Mouse (Mus musculus) lung, embryonic 15.5 days (tissue): ENCODE results near the gene Itfg2. TPM values are rescaled to one million over a fixed set of nuclear protein-coding genes. Genes with fewer than 3 reads are reported as not detected.
"Not testable (repeated sequence)": the region's sequence is repeated elsewhere in the genome, so short reads cannot be mapped to it uniquely, and the experiment has no call there.

Experiments used
- ATAC-seq: fragments of 200-750 bp; cut with Nextera tagmentation; 2 replicates; pipeline ENCODE4 v1.8.0; 2017; ENCODE audit warnings: moderate number of reproducible peaks, borderline replicate concordance; ENCODE audit not compliant: low FRiP score, low TSS enrichment; ENCODE audit errors: extremely low read depth
- H3K27ac ChIP-seq: fragments of 300-500 bp; sonication (generic); 2 replicates; pipeline ENCODE4 v1.5.1; 2015; ENCODE audit warnings: moderate library complexity, mild to moderate bottlenecking, inconsistent platforms
- H3K27me3 ChIP-seq: fragments of 300-500 bp; sonication (generic); 2 replicates; pipeline ENCODE4 v1.6.1; 2015; ENCODE audit warnings: inconsistent platforms
- H3K36me3 ChIP-seq: fragments of 300-500 bp; sonication (generic); 2 replicates; pipeline ENCODE4 v1.6.1; 2015; ENCODE audit warnings: inconsistent platforms
- H3K4me1 ChIP-seq: fragments of 300-500 bp; sonication (generic); 2 replicates; pipeline ENCODE4 v1.6.1; 2015; ENCODE audit warnings: inconsistent platforms
- H3K4me2 ChIP-seq: fragments of 300-500 bp; sonication (generic); 2 replicates; pipeline ENCODE4 v1.6.1; 2015; ENCODE audit warnings: inconsistent platforms, mild to moderate bottlenecking, moderate library complexity
- H3K4me3 ChIP-seq: fragments of 300-500 bp; sonication (generic); 2 replicates; pipeline ENCODE4 v1.5.1; 2015; ENCODE audit warnings: mild to moderate bottlenecking, inconsistent platforms
- H3K9ac ChIP-seq: fragments of 300-500 bp; sonication (generic); 2 replicates; pipeline ENCODE4 v1.6.1; 2015; ENCODE audit warnings: inconsistent platforms
- H3K9me3 ChIP-seq: fragments of 300-500 bp; sonication (generic); 2 replicates; pipeline ENCODE4 v1.6.1; 2016; ENCODE audit warnings: inconsistent platforms
- WGBS: fragments of 180-500 bp; shearing (Covaris S2); methylation state at CpG from one replicate; pipeline ENCODE4 v1.1.7; 2015; 5-methylcytosine and 5-hydroxymethylcytosine counted together
- polyA plus RNA-seq: library from polyadenylated mRNA; unstranded; fragments of >200 nt; fragmentation: Nextera tagmentation; extraction: Ambion mirVana; gene quantifications from 2 replicates; pipeline ENCODE4 v1.2.1, GENCODE M21; 2015

The Itfg2 gene
- polyA plus RNA-seq, 1 experiment from 2014 or later, result 33.7 TPM

- WGBS, result 84% methylated on average over 7 of the region's 7 CpGs
- Histone ChIP-seq H3K4me3 (no peak overlapping the region), H3K27ac (no peak overlapping the region), H3K4me2 (no peak overlapping the region), H3K36me3 (peaks cover 58% of the 10 kb centered on the region), H3K27me3 (no peaks in the 10 kb centered on the region), H3K4me1 (no peaks in the 10 kb centered on the region), H3K9me3 (no peaks in the 10 kb centered on the region), H3K9ac (no peak overlapping the region)
- no peak for ATAC-seq
Observed at GRCm38 (mm10) chr6:128408544-128409125, 16.1 kb downstream of the Itfg2 start.

- 54% methylated on average over 5 of the region's 5 CpGs for WGBS
- H3K9ac ChIP-seq, result no peak overlapping the region
Observed at GRCm38 (mm10) chr6:128404708-128405107, 20.0 kb downstream of the Itfg2 start.

DNA sequence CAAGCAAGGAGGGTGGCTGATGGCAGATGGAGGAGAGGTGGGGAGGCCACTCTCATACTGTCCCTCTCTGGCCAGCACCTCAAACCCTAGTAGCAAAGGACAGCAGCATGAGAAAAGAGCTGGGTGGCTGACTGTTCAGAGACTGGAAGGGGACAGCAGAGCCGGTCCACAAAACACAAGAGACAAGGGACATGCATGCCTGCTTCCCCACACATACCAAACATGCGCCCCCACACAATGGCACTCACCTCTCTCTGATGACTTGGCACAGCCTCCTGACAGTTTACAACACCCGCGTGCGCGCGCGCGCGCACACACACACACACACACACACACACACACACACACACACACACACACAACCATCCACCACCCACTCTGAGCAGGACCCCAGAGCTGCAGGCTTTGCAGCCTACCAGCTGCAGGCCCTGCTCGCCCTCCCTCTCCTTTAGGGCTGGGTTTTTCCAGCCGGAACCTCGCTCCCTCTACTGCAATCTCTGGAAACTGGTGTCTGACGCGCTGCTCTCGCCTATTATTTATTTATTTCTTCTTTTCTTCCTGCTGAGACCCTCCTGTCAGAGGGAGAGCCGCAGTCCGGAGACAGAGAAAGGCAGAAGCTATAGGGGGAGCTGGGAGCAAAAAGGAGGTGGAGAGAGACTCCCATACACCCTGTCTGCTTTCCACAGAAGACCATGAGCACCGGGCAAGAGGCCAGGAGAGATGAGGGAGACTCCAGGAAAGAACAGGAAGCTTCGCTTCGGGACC, 25.1 kb downstream of the Itfg2 start:
- Histone ChIP-seq H3K36me3 (no peaks in the 10 kb centered on the region), H3K4me2 (peak overlapping the region; percentile 55), H3K27ac (no peak overlapping the region), H3K4me3 (peak overlapping the region; percentile 26), H3K27me3 (no peaks in the 10 kb centered on the region), H3K4me1 (peaks cover 13% of the 10 kb centered on the region), H3K9me3 (no peaks in the 10 kb centered on the region), H3K9ac (0 out of 2 replicates have a peak overlapping the region, but pooled peaks have one; percentile 4)
- peak; percentile 77; the same call in 1 of the 2 replicates for ATAC-seq
- 38% methylated on average over 21 of the region's 21 CpGs for WGBS

More at GRCm38 (mm10) chr6:128404708-128405107, 20.0 kb downstream of the Itfg2 start:
- Histone ChIP-seq H3K27me3 (no peaks in the 10 kb centered on the region), H3K4me2 (no peak overlapping the region), H3K9me3 (no peaks in the 10 kb centered on the region), H3K4me3 (no peak overlapping the region), H3K27ac (no peak overlapping the region), H3K36me3 (peaks cover 23% of the 10 kb centered on the region; the same call in 1 of the 2 replicates), H3K4me1 (peaks cover 8% of the 10 kb centered on the region)
- no peak for ATAC-seq

- no peak for ATAC-seq
- H3K9ac ChIP-seq, result 0 out of 2 replicates have a peak within 1 kb of the TSS, but pooled peaks have one; percentile 4
- 63% methylated on average over 3 of the region's 3 CpGs for WGBS
- H3K27me3 ChIP-seq, result no peaks in the 10 kb centered on the region
- peaks cover 13% of the 10 kb centered on the region for H3K4me1 ChIP-seq
- H3K9me3 ChIP-seq, result no peaks in the 10 kb centered on the region
- H3K4me3 ChIP-seq, result peak within 1 kb of the TSS; percentile 26
- peak within 1 kb of the TSS; percentile 55 for H3K4me2 ChIP-seq
- H3K27ac ChIP-seq, result no peak within 1 kb of the TSS
- no peaks in the 10 kb centered on the region for H3K36me3 ChIP-seq
Observed at GRCm38 (mm10) chr6:128398996-128399395, 25.7 kb downstream of the Itfg2 start, which contains the start of gene Nrip2. Gene Nrip2 (plus strand): TSS chr6:128399296.

GRCm38 (mm10) chr6:128397574-128398261, 27.0 kb downstream of the Itfg2 start:
- H3K4me2 ChIP-seq, result no peak overlapping the region
- no peak overlapping the region for H3K27ac ChIP-seq
- no peaks in the 10 kb centered on the region for H3K36me3 ChIP-seq
- no peaks in the 10 kb centered on the region for H3K9me3 ChIP-seq
- no peak for ATAC-seq
- 70% methylated on average over 7 of the region's 7 CpGs for WGBS
- no peak overlapping the region for H3K9ac ChIP-seq
- no peaks in the 10 kb centered on the region for H3K27me3 ChIP-seq
- no peak overlapping the region for H3K4me3 ChIP-seq
- peaks cover 13% of the 10 kb centered on the region for H3K4me1 ChIP-seq

- no peak overlapping the region for H3K27ac ChIP-seq
- H3K27me3 ChIP-seq, result no peaks in the 10 kb centered on the region
- 33% methylated on average over 1 of the region's 1 CpGs for WGBS
- H3K9ac ChIP-seq, result no peak overlapping the region
- H3K4me3 ChIP-seq, result no peak overlapping the region
- H3K9me3 ChIP-seq, result no peaks in the 10 kb centered on the region
- no peaks in the 10 kb centered on the region for H3K4me1 ChIP-seq
- H3K4me2 ChIP-seq, result no peak overlapping the region
- no peak for ATAC-seq
- no peaks in the 10 kb centered on the region for H3K36me3 ChIP-seq
Observed at GRCm38 (mm10) chr6:128390683-128391082, 34.0 kb downstream of the Itfg2 start.

GRCm38 (mm10) chr6:128389185-128389584, 35.5 kb downstream of the Itfg2 start:
- ATAC-seq, result no peak
- no peak overlapping the region for H3K4me2 ChIP-seq
- no peaks in the 10 kb centered on the region for H3K9me3 ChIP-seq
- no peak overlapping the region for H3K4me3 ChIP-seq
- no peaks in the 10 kb centered on the region for H3K27me3 ChIP-seq
- WGBS, result 94% methylated on average over 1 of the region's 1 CpGs
- no peaks in the 10 kb centered on the region for H3K36me3 ChIP-seq
- H3K27ac ChIP-seq, result no peak overlapping the region
- no peak overlapping the region for H3K9ac ChIP-seq
- H3K4me1 ChIP-seq, result no peaks in the 10 kb centered on the region

GRCm38 (mm10) chr6:128385026-128385425, 39.7 kb downstream of the Itfg2 start:
- Histone ChIP-seq H3K4me3 (no peak overlapping the region), H3K9me3 (no peaks in the 10 kb centered on the region), H3K4me1 (no peaks in the 10 kb centered on the region), H3K4me2 (no peak overlapping the region), H3K27ac (no peak overlapping the region), H3K9ac (no peak overlapping the region), H3K27me3 (no peaks in the 10 kb centered on the region), H3K36me3 (no peaks in the 10 kb centered on the region)
- no peak for ATAC-seq
- WGBS, result 52% methylated on average over 1 of the region's 1 CpGs

DNA sequence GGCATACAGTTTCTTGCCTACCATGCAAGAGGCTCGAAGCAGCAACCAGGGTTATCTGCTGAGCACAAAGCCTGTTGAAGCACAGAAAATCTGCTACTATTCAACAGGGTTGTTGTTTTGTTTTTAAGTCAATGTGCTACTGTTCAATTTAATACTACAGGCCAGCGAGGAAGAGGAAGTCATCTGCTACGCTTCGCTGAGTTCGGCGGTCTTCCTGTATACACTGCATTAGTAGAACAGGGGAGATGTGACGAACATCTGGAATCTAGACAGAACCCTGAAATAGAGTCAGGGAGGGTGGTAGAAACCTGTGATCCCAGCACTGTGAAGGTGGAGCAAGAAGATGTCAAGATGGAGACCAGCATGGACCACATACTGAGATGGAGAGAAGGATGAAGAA, 41.0 kb downstream of the Itfg2 start:
- no peak for ATAC-seq
- no peak overlapping the region for H3K27ac ChIP-seq
- no peaks in the 10 kb centered on the region for H3K27me3 ChIP-seq
- WGBS, result 72% methylated on average over 7 of the region's 7 CpGs
- H3K4me1 ChIP-seq, result no peaks in the 10 kb centered on the region
- H3K9ac ChIP-seq, result no peak overlapping the region
- no peak overlapping the region for H3K4me2 ChIP-seq
- no peaks in the 10 kb centered on the region for H3K9me3 ChIP-seq
- H3K36me3 ChIP-seq, result no peaks in the 10 kb centered on the region
- no peak overlapping the region for H3K4me3 ChIP-seq

DNA sequence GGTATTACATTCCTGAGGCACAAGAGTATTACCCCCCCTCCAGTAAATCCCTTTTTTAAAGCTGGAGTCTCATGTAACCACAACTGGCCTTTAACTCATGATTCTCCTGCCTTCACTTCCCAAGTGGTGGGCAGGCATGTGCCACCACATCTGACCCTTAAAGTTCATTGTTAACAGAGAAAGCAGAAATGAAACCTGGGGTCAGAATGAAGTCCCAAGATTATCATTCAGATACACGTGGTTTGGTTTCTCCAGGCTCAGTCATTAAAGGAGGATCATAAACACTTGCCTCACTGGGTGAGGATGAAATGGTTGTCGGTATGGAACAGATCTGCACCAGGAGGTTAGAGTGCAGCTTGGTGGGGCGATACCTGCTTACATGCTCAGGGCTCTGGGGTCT, 43.5 kb downstream of the Itfg2 start:
- Histone ChIP-seq H3K4me1 (no peaks in the 10 kb centered on the region), H3K36me3 (peaks cover 3% of the 10 kb centered on the region; the same call in 1 of the 2 replicates), H3K4me2 (no peak overlapping the region), H3K9me3 (no peaks in the 10 kb centered on the region), H3K27ac (no peak overlapping the region), H3K4me3 (no peak overlapping the region), H3K27me3 (no peaks in the 10 kb centered on the region), H3K9ac (no peak overlapping the region)
- WGBS, result 66% methylated on average over 3 of the region's 3 CpGs
- ATAC-seq, result no peak

DNA sequence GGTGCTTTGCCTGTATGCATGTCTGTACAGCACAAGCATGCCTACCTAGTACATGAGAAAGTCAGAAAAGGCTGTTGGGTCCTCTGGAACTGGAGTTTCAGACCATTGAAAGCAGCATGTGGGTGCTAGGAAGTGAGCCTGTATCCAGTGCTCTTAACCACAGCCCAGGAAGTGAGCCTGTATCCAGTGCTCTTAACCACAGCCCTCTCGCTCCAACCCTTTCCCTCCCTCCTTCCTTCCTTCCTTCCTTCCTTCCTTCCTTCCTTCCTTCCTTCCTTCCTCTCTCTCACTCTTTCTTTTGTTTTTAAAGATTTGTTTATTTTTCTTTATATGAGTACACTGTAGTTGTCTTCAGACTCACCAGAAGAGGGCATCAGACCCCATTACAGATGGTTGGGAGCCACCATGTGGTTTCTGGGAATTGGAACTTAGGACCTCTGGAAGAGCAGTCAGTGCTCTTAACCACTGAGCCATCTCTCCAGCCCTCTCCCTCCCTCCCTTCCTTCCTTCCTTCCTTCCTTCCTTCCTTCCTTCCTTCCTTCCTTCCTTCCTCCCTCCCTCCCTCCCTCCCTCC, 44.0 kb downstream of the Itfg2 start:
- H3K4me2 ChIP-seq, H3K27me3 ChIP-seq, H3K9me3 ChIP-seq, H3K9ac ChIP-seq, H3K36me3 ChIP-seq, H3K4me1 ChIP-seq, H3K27ac ChIP-seq, ATAC-seq, H3K4me3 ChIP-seq: not testable (repeated sequence)
- WGBS, result 63% methylated on average over 1 of the region's 1 CpGs
